Mouse (Mus musculus) neutrophil, adult 5-6 weeks (primary cell): ENCODE results near the gene Gjc1. TPM values are rescaled to one million over a fixed set of nuclear protein-coding genes. Genes with fewer than 3 reads are reported as not detected.

ENCODE experiments used
- ATAC-seq: fragments of 151-379, 151-347 bp; 2 replicates; pipeline ENCODE4 v1.8.0; 2017; ENCODE audit warnings: mild to moderate bottlenecking, moderate TSS enrichment; ENCODE audit not compliant: insufficient number of reproducible peaks, poor library complexity, low FRiP score, severe bottlenecking; ENCODE audit errors: extremely low read depth
- total RNA-seq: library from RNA; stranded (forward); fragments of 200-1000 nt; gene quantifications from 2 replicates; pipeline ENCODE4 v1.2.3, GENCODE M21; 2017

The Gjc1 gene
- total RNA-seq, 1 experiment from 2014 or later = not detected

DNA sequence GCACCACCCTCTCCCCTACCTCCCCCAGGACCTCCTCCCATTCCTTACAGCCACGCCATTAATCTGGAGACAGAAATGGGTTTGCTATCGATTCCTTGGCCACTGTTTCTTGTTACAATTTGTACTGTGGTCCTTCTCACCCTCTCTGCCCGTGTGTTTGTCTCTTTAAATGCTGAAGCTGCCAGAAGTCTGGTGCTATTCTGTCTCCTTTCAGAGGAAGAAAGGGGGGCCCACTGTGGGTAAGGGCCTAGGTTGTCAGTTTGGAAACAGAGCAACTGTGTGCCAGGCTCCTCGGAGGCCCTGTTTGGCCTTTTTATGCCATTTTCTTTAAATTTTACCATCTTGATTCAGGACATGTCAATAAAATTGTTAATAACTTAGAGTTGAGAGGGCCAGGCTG, 65.1 kb downstream of the Gjc1 start:
- no peak for ATAC-seq

DNA sequence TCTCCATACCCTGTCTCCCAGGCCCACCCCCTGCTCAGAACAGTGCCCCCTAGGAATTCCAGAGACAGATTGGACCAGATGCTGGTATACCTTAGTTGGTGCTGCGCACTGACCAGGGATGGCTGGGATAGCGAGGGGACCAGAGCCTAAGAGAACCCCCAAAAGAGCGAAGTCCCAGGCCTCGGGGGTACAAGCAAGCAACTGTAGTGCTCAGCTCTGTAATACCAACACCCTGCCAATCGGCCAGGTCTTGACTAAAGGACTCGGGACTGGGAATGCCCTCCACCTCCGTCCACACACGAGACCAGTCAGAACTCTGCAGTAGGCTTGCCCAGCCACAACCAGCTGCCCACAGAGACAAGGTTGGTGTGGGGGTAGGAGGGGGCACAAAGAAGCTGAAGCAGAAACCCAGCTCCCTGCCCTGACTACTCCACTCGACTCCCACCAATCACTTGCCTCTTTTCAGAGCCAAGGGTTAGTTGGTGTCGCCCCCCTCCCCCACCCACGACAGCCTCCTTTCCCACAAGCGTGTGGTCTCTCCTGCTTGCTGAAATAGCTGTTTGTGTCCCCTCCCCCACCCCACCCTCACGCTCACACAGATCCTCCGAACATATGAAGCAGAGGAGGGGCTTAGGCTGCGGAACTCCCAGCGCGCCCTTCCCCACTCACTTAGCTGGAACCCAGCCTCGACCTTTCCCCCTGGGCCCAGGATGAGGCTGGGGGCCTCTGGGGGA, 65.7 kb downstream of the Gjc1 start:
- ATAC-seq = no peak

- no peak for ATAC-seq
These were observed 66.5 kb downstream of the Gjc1 start for GRCm38 (mm10) chr11:102752896-102753590.

GRCm38 (mm10) chr11:102749712-102750111, 69.8 kb downstream of the Gjc1 start:
- ATAC-seq = no peak

Other genes with a start within 250 kb of the Gjc1 start
- not detected in 2 replicates for gene Gm11627, start 240.2 kb downstream of the Gjc1 start, total RNA-seq
- 0.12 TPM in 1 of 2 replicates, not detected in the other for gene Fzd2, start 215.3 kb downstream of the Gjc1 start, total RNA-seq
- not detected in 2 replicates for gene Meioc, start 156.0 kb downstream of the Gjc1 start, total RNA-seq
- gene Ccdc43, start 121.9 kb downstream of the Gjc1 start, total RNA-seq = 19.6 and 29.4 TPM in 2 replicates
- not detected in 2 replicates for gene Adam11, start 58.3 kb downstream of the Gjc1 start, total RNA-seq
- gene Higd1b, start 16.1 kb upstream of the Gjc1 start, total RNA-seq = not detected in 2 replicates
- gene Eftud2, start 61.3 kb upstream of the Gjc1 start, total RNA-seq = 49.1 and 60.2 TPM in 2 replicates
- gene Ccdc103, start 61.5 kb upstream of the Gjc1 start, total RNA-seq = not detected in 2 replicates
- not detected in 2 replicates for gene Fam187a, start 65.5 kb upstream of the Gjc1 start, total RNA-seq
- gene Gfap, start 81.2 kb upstream of the Gjc1 start, total RNA-seq = 0.37 TPM in 1 of 2 replicates, not detected in the other
- 0.37 TPM in 1 of 2 replicates, not detected in the other for gene Kif18b, start 105.4 kb upstream of the Gjc1 start, total RNA-seq
- gene C1ql1, start 127.0 kb upstream of the Gjc1 start, total RNA-seq = not detected in 2 replicates
- gene Nmt1, start 208.5 kb upstream of the Gjc1 start, total RNA-seq = 29.8 and 30.0 TPM in 2 replicates
- gene Dcakd, start 208.6 kb upstream of the Gjc1 start, total RNA-seq = 12.0 and 15.5 TPM in 2 replicates